Mouse (Mus musculus): Measurements from ENCODE around the gene Liph. TPM values are rescaled to one million over a fixed set of nuclear protein-coding genes. Genes with fewer than 3 reads are reported as not detected.

The Liph gene
- polyA plus RNA-seq, 1 experiment from 2014 or later = 0.05 TPM

DNA sequence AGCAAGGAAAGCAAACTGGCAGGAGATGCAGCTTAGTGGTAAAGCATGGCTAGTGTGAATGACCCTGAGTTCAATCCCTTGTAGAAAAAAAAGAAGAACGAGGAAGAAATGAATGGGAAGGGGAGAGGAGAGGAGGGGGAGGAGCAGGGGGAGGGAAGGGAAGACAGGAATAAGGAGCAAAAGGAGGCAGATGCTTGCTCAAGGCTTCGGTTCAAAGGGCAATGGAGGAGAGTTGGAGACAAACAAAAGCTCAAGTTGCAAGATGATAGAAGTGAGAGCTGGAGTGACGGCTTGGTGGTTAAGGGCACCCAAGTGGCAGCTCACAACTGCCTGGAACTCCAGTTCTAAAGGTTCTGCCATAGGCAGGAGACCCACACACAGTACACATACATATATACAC lies 9.3 kb downstream of the Liph start:
- Histone ChIP-seq H3K4me2 (no peak overlapping the region), H3K27ac (ENCODE audit: low read depth, low read length) (no peak overlapping the region), H3K4me3 (ENCODE audit: low read depth, low read length) (no peak overlapping the region), H3K9ac (ENCODE audit: low read length) (no peak overlapping the region), H3K9me3 (ENCODE audit: control insufficient read depth, low read length) (no peaks in the 10 kb centered on the region), H3K36me3 (ENCODE audit: control insufficient read depth, insufficient read depth, low read length) (no peaks in the 10 kb centered on the region), H3K4me1 (ENCODE audit: control insufficient read depth, insufficient read depth, low read length) (no peaks in the 10 kb centered on the region), H3K27me3 (ENCODE audit: control insufficient read depth, insufficient read depth, low read length) (no peaks in the 10 kb centered on the region)
- no peak for DNase-seq (ENCODE audit: low spot score, missing footprints)
- ATAC-seq (ENCODE audit: low FRiP score) = no peak
- 48% methylated on average over 3 of the region's 3 CpGs for WGBS

GRCm38 (mm10) chr16:21984091-21984490 lies 11.4 kb downstream of the Liph start:
- H3K4me2 ChIP-seq = no peak overlapping the region
- WGBS = 81% methylated on average over 12 of the region's 12 CpGs
- H3K9me3 ChIP-seq (ENCODE audit: control insufficient read depth, low read length) = no peaks in the 10 kb centered on the region
- H3K9ac ChIP-seq (ENCODE audit: low read length) = no peak overlapping the region
- no peak overlapping the region for H3K4me3 ChIP-seq (ENCODE audit: low read depth, low read length)
- no peaks in the 10 kb centered on the region for H3K27me3 ChIP-seq (ENCODE audit: control insufficient read depth, insufficient read depth, low read length)
- H3K27ac ChIP-seq (ENCODE audit: low read depth, low read length) = no peak overlapping the region
- ATAC-seq (ENCODE audit: low FRiP score) = no peak
- H3K36me3 ChIP-seq (ENCODE audit: control insufficient read depth, insufficient read depth, low read length) = no peaks in the 10 kb centered on the region
- H3K4me1 ChIP-seq (ENCODE audit: control insufficient read depth, insufficient read depth, low read length) = no peaks in the 10 kb centered on the region
- no peak for DNase-seq (ENCODE audit: low spot score, missing footprints)

GRCm38 (mm10) chr16:21983581-21983980 lies 11.9 kb downstream of the Liph start:
- Histone ChIP-seq H3K27ac (ENCODE audit: low read depth, low read length) (no peak overlapping the region), H3K9me3 (ENCODE audit: control insufficient read depth, low read length) (no peaks in the 10 kb centered on the region), H3K4me3 (ENCODE audit: low read depth, low read length) (no peak overlapping the region), H3K4me2 (no peak overlapping the region), H3K36me3 (ENCODE audit: control insufficient read depth, insufficient read depth, low read length) (no peaks in the 10 kb centered on the region), H3K4me1 (ENCODE audit: control insufficient read depth, insufficient read depth, low read length) (no peaks in the 10 kb centered on the region), H3K9ac (ENCODE audit: low read length) (no peak overlapping the region), H3K27me3 (ENCODE audit: control insufficient read depth, insufficient read depth, low read length) (no peaks in the 10 kb centered on the region)
- ATAC-seq (ENCODE audit: low FRiP score) (no peak), DNase-seq (ENCODE audit: low spot score, missing footprints) (no peak)
- 90% methylated on average over 4 of the region's 4 CpGs for WGBS

GRCm38 (mm10) chr16:21983146-21983545 lies 12.3 kb downstream of the Liph start:
- no peak overlapping the region for H3K27ac ChIP-seq (ENCODE audit: low read depth, low read length)
- H3K4me3 ChIP-seq (ENCODE audit: low read depth, low read length) = no peak overlapping the region
- H3K27me3 ChIP-seq (ENCODE audit: control insufficient read depth, insufficient read depth, low read length) = no peaks in the 10 kb centered on the region
- H3K9me3 ChIP-seq (ENCODE audit: control insufficient read depth, low read length) = no peaks in the 10 kb centered on the region
- 93% methylated on average over 9 of the region's 9 CpGs for WGBS
- no peak for ATAC-seq (ENCODE audit: low FRiP score)
- no peak overlapping the region for H3K4me2 ChIP-seq
- H3K36me3 ChIP-seq (ENCODE audit: control insufficient read depth, insufficient read depth, low read length) = no peaks in the 10 kb centered on the region
- no peak overlapping the region for H3K9ac ChIP-seq (ENCODE audit: low read length)
- no peaks in the 10 kb centered on the region for H3K4me1 ChIP-seq (ENCODE audit: control insufficient read depth, insufficient read depth, low read length)
- DNase-seq (ENCODE audit: low spot score, missing footprints) = no peak

DNA sequence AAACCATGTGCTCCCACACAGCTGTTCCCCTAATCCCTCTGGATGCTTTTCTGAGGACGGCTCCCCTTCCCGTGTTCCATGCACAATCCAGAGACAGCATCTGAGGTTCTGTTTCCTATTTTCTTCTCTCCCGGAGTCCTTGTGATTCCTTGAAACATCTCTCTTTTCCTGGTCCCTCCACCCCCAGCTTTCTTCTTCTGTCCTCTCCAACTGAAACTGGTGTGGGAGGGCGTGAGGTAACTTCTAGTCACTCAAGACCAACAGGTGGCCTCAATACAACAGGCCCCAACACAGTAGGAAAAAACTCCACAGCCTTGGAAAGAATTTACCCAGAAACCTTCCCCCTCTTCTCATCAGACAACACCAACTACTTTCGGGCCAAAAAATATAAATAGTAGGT lies 18.1 kb downstream of the Liph start:
- Histone ChIP-seq H3K27ac (ENCODE audit: low read depth, low read length) (no peak overlapping the region), H3K4me3 (ENCODE audit: low read depth, low read length) (no peak overlapping the region), H3K9me3 (ENCODE audit: control insufficient read depth, low read length) (no peaks in the 10 kb centered on the region), H3K4me2 (no peak overlapping the region), H3K4me1 (ENCODE audit: control insufficient read depth, insufficient read depth, low read length) (peaks cover 6% of the 10 kb centered on the region), H3K27me3 (ENCODE audit: control insufficient read depth, insufficient read depth, low read length) (no peaks in the 10 kb centered on the region), H3K36me3 (ENCODE audit: control insufficient read depth, insufficient read depth, low read length) (no peaks in the 10 kb centered on the region), H3K9ac (ENCODE audit: low read length) (no peak overlapping the region)
- no peak for DNase-seq (ENCODE audit: low spot score, missing footprints)
- 78% methylated on average over 5 of the region's 5 CpGs for WGBS
- no peak for ATAC-seq (ENCODE audit: low FRiP score)

DNA sequence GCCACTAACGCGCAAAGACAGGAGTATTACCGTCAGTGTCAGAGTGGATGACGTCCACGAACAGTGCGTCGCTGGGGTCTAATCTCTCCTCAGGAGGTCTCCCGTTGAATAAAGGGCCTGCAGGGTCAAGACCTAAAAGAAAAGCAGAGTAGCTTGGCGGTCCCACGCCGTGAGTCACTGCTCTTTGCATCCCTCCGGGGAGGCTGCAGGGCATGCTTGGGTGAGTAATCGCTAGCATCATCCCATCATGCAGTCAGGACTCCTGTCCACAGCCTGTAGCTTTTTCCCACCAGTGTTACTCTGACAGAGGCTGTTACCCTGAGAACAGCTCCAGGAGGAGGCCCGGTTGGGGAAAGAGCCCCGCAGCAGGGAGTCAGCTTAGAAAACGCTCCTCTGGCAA lies 19.3 kb downstream of the Liph start:
- Histone ChIP-seq H3K27ac (ENCODE audit: low read depth, low read length) (no peak overlapping the region), H3K36me3 (ENCODE audit: control insufficient read depth, insufficient read depth, low read length) (no peaks in the 10 kb centered on the region), H3K4me1 (ENCODE audit: control insufficient read depth, insufficient read depth, low read length) (peaks cover 6% of the 10 kb centered on the region), H3K27me3 (ENCODE audit: control insufficient read depth, insufficient read depth, low read length) (no peaks in the 10 kb centered on the region), H3K4me3 (ENCODE audit: low read depth, low read length) (no peak overlapping the region), H3K4me2 (peak overlapping the region; percentile 40), H3K9ac (ENCODE audit: low read length) (0 out of 2 replicates have a peak overlapping the region, but pooled peaks have one; percentile 22), H3K9me3 (ENCODE audit: control insufficient read depth, low read length) (no peaks in the 10 kb centered on the region)
- ATAC-seq (ENCODE audit: low FRiP score) (0 out of 2 replicates have a peak, but pooled peaks have one; percentile 33), DNase-seq (ENCODE audit: low spot score, missing footprints) (peak; percentile 86)
- 1% methylated on average over 16 of the region's 16 CpGs for WGBS

DNA sequence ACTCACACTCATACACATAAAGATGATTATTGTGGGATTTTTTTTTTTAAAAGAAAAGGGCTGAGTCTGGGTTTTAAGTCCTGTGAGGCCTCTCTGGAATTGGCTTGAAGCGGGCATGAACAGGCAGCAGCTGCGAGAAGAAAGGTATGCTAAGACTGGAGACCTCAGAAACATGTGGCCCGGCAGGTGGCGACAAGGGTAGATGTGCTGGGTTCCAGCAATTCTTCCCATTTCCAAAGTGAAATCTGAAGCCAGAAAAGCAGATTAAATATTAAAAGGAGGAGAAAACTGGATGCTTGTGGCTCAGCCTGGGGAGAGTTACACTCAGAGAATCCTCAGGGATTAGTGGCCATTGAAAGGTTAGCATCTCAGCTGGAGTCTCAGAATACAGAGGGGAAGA lies 24.0 kb downstream of the Liph start:
- no peak for ATAC-seq (ENCODE audit: low FRiP score)
- Histone ChIP-seq H3K4me1 (ENCODE audit: control insufficient read depth, insufficient read depth, low read length) (peaks cover 6% of the 10 kb centered on the region), H3K4me3 (ENCODE audit: low read depth, low read length) (no peak overlapping the region), H3K9me3 (ENCODE audit: control insufficient read depth, low read length) (no peaks in the 10 kb centered on the region), H3K27ac (ENCODE audit: low read depth, low read length) (no peak overlapping the region), H3K36me3 (ENCODE audit: control insufficient read depth, insufficient read depth, low read length) (no peaks in the 10 kb centered on the region), H3K4me2 (no peak overlapping the region), H3K9ac (ENCODE audit: low read length) (no peak overlapping the region), H3K27me3 (ENCODE audit: control insufficient read depth, insufficient read depth, low read length) (no peaks in the 10 kb centered on the region)
- 57% methylated on average over 4 of the region's 4 CpGs for WGBS
- DNase-seq (ENCODE audit: low spot score, missing footprints) = no peak

DNA sequence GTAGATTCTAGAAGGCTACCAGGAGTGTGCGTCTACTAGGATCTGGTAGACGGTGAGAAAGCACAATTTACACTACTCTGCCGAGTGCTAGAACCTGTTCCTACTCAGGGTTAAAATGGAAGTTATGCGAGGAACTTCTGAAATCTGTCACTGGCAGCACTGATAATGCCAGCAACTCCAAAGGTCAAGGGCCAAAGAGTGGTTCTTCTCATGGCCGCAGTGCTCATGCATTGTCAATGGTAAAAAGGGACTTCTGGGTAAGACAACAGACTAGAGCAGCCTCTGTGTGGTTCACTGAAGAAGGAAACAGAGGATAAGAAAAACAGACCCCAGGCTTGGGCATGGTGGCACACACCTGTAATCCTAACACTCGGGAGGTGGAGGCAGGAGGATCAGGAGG lies 24.9 kb downstream of the Liph start:
- Histone ChIP-seq H3K4me1 (ENCODE audit: control insufficient read depth, insufficient read depth, low read length) (no peaks in the 10 kb centered on the region), H3K9me3 (ENCODE audit: control insufficient read depth, low read length) (no peaks in the 10 kb centered on the region), H3K27ac (ENCODE audit: low read depth, low read length) (no peak overlapping the region), H3K4me2 (no peak overlapping the region), H3K27me3 (ENCODE audit: control insufficient read depth, insufficient read depth, low read length) (no peaks in the 10 kb centered on the region), H3K36me3 (ENCODE audit: control insufficient read depth, insufficient read depth, low read length) (no peaks in the 10 kb centered on the region), H3K4me3 (ENCODE audit: low read depth, low read length) (no peak overlapping the region), H3K9ac (ENCODE audit: low read length) (no peak overlapping the region)
- DNase-seq (ENCODE audit: low spot score, missing footprints) (no peak), ATAC-seq (ENCODE audit: low FRiP score) (no peak)
- WGBS = 92% methylated on average over 6 of the region's 6 CpGs

DNA sequence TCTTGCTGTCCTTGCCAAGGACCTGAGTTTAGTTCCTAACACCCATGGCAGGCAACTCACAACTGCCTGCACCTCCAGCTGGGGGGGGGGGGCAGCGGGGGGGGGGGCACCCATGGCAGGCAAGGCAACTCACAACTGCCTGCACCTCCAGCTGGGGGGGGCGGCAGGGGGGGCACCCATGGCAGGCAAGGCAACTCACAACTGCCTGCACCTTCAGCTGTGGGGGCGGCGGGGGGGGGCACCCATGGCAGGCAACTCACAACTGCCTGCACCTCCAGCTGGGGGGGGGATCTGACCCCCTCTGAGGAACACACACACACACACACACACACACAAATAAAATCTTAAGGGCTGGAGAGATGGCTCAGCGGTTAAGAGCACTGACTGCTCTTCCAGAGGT lies 25.6 kb downstream of the Liph start:
- no peak overlapping the region for H3K4me2 ChIP-seq
- no peak; the same call in 1 of the 2 replicates for ATAC-seq (ENCODE audit: low FRiP score)
- H3K9me3 ChIP-seq (ENCODE audit: control insufficient read depth, low read length) = no peaks in the 10 kb centered on the region
- no peaks in the 10 kb centered on the region for H3K4me1 ChIP-seq (ENCODE audit: control insufficient read depth, insufficient read depth, low read length)
- no peaks in the 10 kb centered on the region for H3K27me3 ChIP-seq (ENCODE audit: control insufficient read depth, insufficient read depth, low read length)
- no peaks in the 10 kb centered on the region for H3K36me3 ChIP-seq (ENCODE audit: control insufficient read depth, insufficient read depth, low read length)
- no peak overlapping the region for H3K9ac ChIP-seq (ENCODE audit: low read length)
- no peak overlapping the region for H3K27ac ChIP-seq (ENCODE audit: low read depth, low read length)
- WGBS = 87% methylated on average over 5 of the region's 5 CpGs
- no peak overlapping the region for H3K4me3 ChIP-seq (ENCODE audit: low read depth, low read length)
- no peak for DNase-seq (ENCODE audit: low spot score, missing footprints)

- DNase-seq (ENCODE audit: low spot score, missing footprints) (no peak), ATAC-seq (ENCODE audit: low FRiP score) (no peak)
- Histone ChIP-seq H3K27me3 (ENCODE audit: control insufficient read depth, insufficient read depth, low read length) (no peaks in the 10 kb centered on the region), H3K27ac (ENCODE audit: low read depth, low read length) (no peak overlapping the region), H3K36me3 (ENCODE audit: control insufficient read depth, insufficient read depth, low read length) (no peaks in the 10 kb centered on the region), H3K4me3 (ENCODE audit: low read depth, low read length) (no peak overlapping the region), H3K4me2 (no peak overlapping the region), H3K4me1 (ENCODE audit: control insufficient read depth, insufficient read depth, low read length) (no peaks in the 10 kb centered on the region), H3K9ac (ENCODE audit: low read length) (no peak overlapping the region), H3K9me3 (ENCODE audit: control insufficient read depth, low read length) (no peaks in the 10 kb centered on the region)
- WGBS = 87% methylated on average over 3 of the region's 3 CpGs
Observed at GRCm38 (mm10) chr16:21965576-21965975, 29.9 kb downstream of the Liph start.
